Mouse (Mus musculus): ENCODE data around the gene Ppard. TPM values are rescaled to one million over a fixed set of nuclear protein-coding genes. Genes with fewer than 3 reads are reported as not detected.

Gene Ppard
- polyA plus RNA-seq, 1 experiment = 18.3 TPM

DNA sequence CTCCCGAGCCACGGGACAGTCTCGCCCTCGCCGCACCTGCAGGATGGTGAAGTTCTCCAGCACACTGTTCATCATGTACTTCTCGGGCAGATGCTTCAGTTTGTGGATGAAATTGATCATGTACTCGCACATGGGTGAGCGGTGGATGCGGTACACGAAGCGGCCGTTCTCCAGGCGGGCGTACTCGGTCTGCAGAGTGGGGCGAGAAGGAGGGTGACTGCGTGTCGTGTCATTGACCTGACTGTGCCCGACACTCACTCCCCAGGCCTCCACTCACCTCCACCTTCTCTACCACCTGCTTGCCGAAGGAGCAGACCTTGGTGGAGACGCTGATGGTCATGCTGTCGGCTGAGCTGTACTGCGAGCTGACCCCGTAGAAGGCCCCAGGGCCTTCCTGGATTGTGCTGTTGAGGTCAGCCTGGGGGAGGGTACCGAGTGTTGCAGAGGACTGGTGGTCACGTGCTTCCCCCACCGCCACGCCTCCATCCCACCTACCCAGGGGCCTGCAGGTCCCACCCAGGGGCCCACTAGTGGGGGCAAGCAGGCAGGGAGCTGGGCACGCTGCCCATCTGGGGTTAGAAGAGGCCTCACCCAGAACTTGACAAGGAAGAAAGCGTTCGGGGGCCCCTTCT, 100.5 kb downstream of the Ppard start:
- DNase-seq (ENCODE audit: low read depth) = no peak
- TF ChIP-seq POLR2A (IDR thresholded peaks at IDR 0.05; ENCODE audit: borderline replicate concordance, extremely low read depth, insufficient read depth, insufficient read length, poor library complexity, severe bottlenecking) = no peak
- no peak for TF ChIP-seq CTCF (IDR thresholded peaks at IDR 0.05; ENCODE audit: borderline replicate concordance, extremely low read depth, insufficient read depth, insufficient read length)

DNA sequence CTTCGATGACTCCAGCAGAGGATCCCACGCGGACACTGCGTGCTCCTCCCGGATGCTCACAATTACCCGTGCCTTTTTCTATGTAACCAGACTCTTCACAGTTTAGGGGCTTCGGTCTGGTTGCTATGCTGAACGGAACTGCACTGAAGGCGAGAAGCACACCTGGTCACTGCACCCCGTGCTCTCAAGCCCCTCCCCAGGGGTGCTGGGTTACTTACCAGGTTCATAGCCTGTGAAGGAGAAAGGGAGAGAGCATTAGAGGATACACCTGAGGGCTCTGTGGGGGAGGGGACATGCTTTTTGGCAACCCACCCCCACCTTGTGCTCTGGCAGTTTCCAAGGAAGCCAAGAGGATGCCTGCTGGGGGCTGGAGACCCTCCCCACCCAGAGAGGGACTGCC, 102.8 kb downstream of the Ppard start:
- no peak for DNase-seq (ENCODE audit: low read depth)
- TF ChIP-seq CTCF (IDR thresholded peaks at IDR 0.05; ENCODE audit: borderline replicate concordance, extremely low read depth, insufficient read depth, insufficient read length) (no peak), POLR2A (IDR thresholded peaks at IDR 0.05; ENCODE audit: borderline replicate concordance, extremely low read depth, insufficient read depth, insufficient read length, poor library complexity, severe bottlenecking) (no peak)

- TF ChIP-seq CTCF (IDR thresholded peaks at IDR 0.05; ENCODE audit: borderline replicate concordance, extremely low read depth, insufficient read depth, insufficient read length) (no peak), POLR2A (IDR thresholded peaks at IDR 0.05; ENCODE audit: borderline replicate concordance, extremely low read depth, insufficient read depth, insufficient read length, poor library complexity, severe bottlenecking) (no peak)
- no peak for DNase-seq (ENCODE audit: low read depth)
Observed at GRCm38 (mm10) chr17:28337547-28337946, 105.0 kb downstream of the Ppard start.

GRCm38 (mm10) chr17:28340578-28340977, 108.1 kb downstream of the Ppard start:
- no peak for DNase-seq (ENCODE audit: low read depth)
- no peak for TF ChIP-seq CTCF (IDR thresholded peaks at IDR 0.05; ENCODE audit: borderline replicate concordance, extremely low read depth, insufficient read depth, insufficient read length)
- TF ChIP-seq POLR2A (IDR thresholded peaks at IDR 0.05; ENCODE audit: borderline replicate concordance, extremely low read depth, insufficient read depth, insufficient read length, poor library complexity, severe bottlenecking) = no peak

GRCm38 (mm10) chr17:28341091-28341490, 108.6 kb downstream of the Ppard start:
- DNase-seq (ENCODE audit: low read depth) = peak; percentile 93
- TF ChIP-seq POLR2A (IDR thresholded peaks at IDR 0.05; ENCODE audit: borderline replicate concordance, extremely low read depth, insufficient read depth, insufficient read length, poor library complexity, severe bottlenecking) (no peak), CTCF (IDR thresholded peaks at IDR 0.05; ENCODE audit: borderline replicate concordance, extremely low read depth, insufficient read depth, insufficient read length) (no peak)

DNA sequence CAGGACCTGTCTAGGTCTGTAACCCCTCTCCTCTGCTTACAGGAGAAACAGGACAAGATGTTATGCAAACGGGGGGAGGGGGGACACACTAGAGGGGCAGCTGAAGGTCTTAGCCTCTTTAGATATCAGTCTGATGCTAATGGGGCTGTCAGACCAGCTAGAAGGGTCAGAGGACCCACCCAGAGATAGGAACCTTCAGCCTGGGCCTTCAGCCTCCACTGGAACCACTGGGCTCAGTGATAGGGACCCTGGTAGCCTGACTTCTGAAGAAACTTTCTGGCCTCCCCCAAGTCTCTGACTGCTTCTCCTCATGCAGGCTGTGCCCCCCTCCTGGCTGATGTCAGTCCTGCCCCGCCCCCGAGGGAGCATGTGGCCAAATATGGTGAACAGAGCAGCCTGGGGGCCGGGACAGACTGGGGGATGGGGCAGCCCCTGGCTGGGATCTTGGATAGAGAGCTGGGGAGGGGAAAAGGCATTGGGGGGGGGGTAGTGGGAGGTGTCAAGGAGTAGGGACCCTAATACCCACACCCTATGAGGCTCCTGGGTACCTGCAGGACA, 111.6 kb downstream of the Ppard start:
- no peak for TF ChIP-seq CTCF (IDR thresholded peaks at IDR 0.05; ENCODE audit: borderline replicate concordance, extremely low read depth, insufficient read depth, insufficient read length)
- TF ChIP-seq POLR2A (IDR thresholded peaks at IDR 0.05; ENCODE audit: borderline replicate concordance, extremely low read depth, insufficient read depth, insufficient read length, poor library complexity, severe bottlenecking) = no peak
- no peak for DNase-seq (ENCODE audit: low read depth)

DNA sequence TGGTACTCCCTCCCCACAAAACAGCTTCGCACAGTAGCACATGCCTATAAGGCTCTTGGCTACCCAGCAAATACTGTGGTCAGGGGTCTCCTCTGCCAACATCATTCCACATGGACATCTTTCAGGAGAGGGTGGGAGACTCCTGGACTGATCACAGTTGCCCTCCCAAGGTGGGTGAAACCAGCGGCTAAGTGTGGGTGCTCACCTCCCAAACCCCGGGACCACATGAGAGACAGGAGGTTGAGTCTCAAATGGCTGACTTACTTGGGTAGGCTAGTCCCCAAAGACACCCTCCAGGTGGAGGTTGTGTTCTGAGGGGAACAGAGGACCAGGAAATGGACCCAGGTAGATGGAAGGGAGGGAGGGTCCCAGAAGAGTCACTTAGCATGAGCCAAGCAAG, 112.2 kb downstream of the Ppard start:
- no peak for DNase-seq (ENCODE audit: low read depth)
- TF ChIP-seq POLR2A (IDR thresholded peaks at IDR 0.05; ENCODE audit: borderline replicate concordance, extremely low read depth, insufficient read depth, insufficient read length, poor library complexity, severe bottlenecking) = no peak

- DNase-seq (ENCODE audit: low read depth) = no peak
- TF ChIP-seq CTCF (IDR thresholded peaks at IDR 0.05; ENCODE audit: borderline replicate concordance, extremely low read depth, insufficient read depth, insufficient read length) = no peak
- no peak for TF ChIP-seq POLR2A (IDR thresholded peaks at IDR 0.05; ENCODE audit: borderline replicate concordance, extremely low read depth, insufficient read depth, insufficient read length, poor library complexity, severe bottlenecking)
Observed at GRCm38 (mm10) chr17:28345271-28345721, 112.8 kb downstream of the Ppard start.

GRCm38 (mm10) chr17:28345882-28346281, 113.4 kb downstream of the Ppard start:
- no peak for TF ChIP-seq CTCF (IDR thresholded peaks at IDR 0.05; ENCODE audit: borderline replicate concordance, extremely low read depth, insufficient read depth, insufficient read length)
- no peak for TF ChIP-seq POLR2A (IDR thresholded peaks at IDR 0.05; ENCODE audit: borderline replicate concordance, extremely low read depth, insufficient read depth, insufficient read length, poor library complexity, severe bottlenecking)
- DNase-seq (ENCODE audit: low read depth) = no peak

DNA sequence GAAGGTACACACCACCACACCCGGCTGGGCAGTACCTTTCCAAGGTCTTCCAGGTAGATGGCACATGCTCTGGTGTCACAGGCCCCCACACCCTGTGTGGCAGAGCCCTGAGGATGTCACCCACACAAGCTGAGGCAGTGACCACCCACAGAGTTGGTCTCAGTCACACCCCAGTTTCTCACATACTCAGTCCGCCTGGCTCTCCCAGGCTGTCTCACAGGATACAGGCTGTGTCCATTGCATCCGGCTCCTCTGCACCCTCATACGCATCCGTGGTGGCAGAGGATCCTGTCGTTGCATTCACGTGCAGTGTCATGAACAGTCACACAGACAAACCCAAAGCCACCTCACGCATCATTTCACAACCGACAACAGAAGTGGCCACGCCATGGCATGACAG, 114.8 kb downstream of the Ppard start:
- no peak for DNase-seq (ENCODE audit: low read depth)
- TF ChIP-seq POLR2A (IDR thresholded peaks at IDR 0.05; ENCODE audit: borderline replicate concordance, extremely low read depth, insufficient read depth, insufficient read length, poor library complexity, severe bottlenecking) (no peak), CTCF (IDR thresholded peaks at IDR 0.05; ENCODE audit: borderline replicate concordance, extremely low read depth, insufficient read depth, insufficient read length) (no peak)

- DNase-seq (ENCODE audit: low read depth) = no peak
- TF ChIP-seq CTCF (IDR thresholded peaks at IDR 0.05; ENCODE audit: borderline replicate concordance, extremely low read depth, insufficient read depth, insufficient read length) (no peak), POLR2A (IDR thresholded peaks at IDR 0.05; ENCODE audit: borderline replicate concordance, extremely low read depth, insufficient read depth, insufficient read length, poor library complexity, severe bottlenecking) (no peak)
Observed at GRCm38 (mm10) chr17:28348211-28348610, 115.7 kb downstream of the Ppard start.

GRCm38 (mm10) chr17:28349264-28349880, 116.9 kb downstream of the Ppard start:
- TF ChIP-seq POLR2A (IDR thresholded peaks at IDR 0.05; ENCODE audit: borderline replicate concordance, extremely low read depth, insufficient read depth, insufficient read length, poor library complexity, severe bottlenecking) = no peak
- TF ChIP-seq CTCF (IDR thresholded peaks at IDR 0.05; ENCODE audit: borderline replicate concordance, extremely low read depth, insufficient read depth, insufficient read length) = no peak
- no peak for DNase-seq (ENCODE audit: low read depth)

All from brain, embryonic 14.5 days (tissue).